ENCODE assay signal across 11 mouse cellular contexts in genomic region chr7:119476500-119477389, GRCm38 (mm10). TPM values are rescaled to one million over a fixed set of nuclear protein-coding genes. Genes with fewer than 3 reads are reported as not detected.
DNase-seq lines count a peak whose midpoint lies in the region; ATAC-seq lines count a peak whose summit lies in the region.
"Had no signal": no experiment of that assay in that cellular context is flagged by ENCODE, and none has a peak within 500 bp of the region (broad histone marks: within the 10 kb centered on the region; RNA-seq: fewer than 3 reads in every experiment).

No protein-coding gene starts in this region.

- DNase-seq in liver, embryonic 13.5 days: no peak
- DNase-seq in WW6 (ENCODE audit: low read depth, low spot score): peak; percentile 33
- peak; percentile 41 to 56 for DNase-seq in kidney, adult 8-10 months
- no peak for DNase-seq in frontal cortex, postnatal 25 days (ENCODE audit: low spot score in 2 of 2)
- DNase-seq in thymus, adult 18-20 months: no peak
- DNase-seq: forebrain, postnatal 0 days; right cerebral cortex, adult 18-20 months had no signal

- H3K36me3 ChIP-seq in liver, embryonic 13.5 days: no peaks in the 10 kb centered on the region
- H3K36me3 ChIP-seq in liver, embryonic 12.5 days: no peaks in the 10 kb centered on the region
- H3K36me3 ChIP-seq in megakaryocyte, embryonic 14.5 days (replicated peaks; ENCODE audit: low read length): no peaks in the 10 kb centered on the region
- H3K36me3 ChIP-seq: hindbrain, embryonic 15.5 days had no signal

- H3K27ac ChIP-seq in liver, embryonic 13.5 days: no peak overlapping the region
- no peak overlapping the region for H3K27ac ChIP-seq in liver, embryonic 12.5 days
- H3K27ac ChIP-seq: hindbrain, embryonic 15.5 days had no signal

- no peak overlapping the region for H3K9ac ChIP-seq in liver, embryonic 13.5 days
- H3K9ac ChIP-seq in liver, embryonic 12.5 days: no peak overlapping the region
- H3K9ac ChIP-seq: forebrain, postnatal 0 days; hindbrain, embryonic 15.5 days had no signal

- H3K9me3 ChIP-seq in liver, embryonic 13.5 days (replicated peaks): no peaks in the 10 kb centered on the region
- no peaks in the 10 kb centered on the region for H3K9me3 ChIP-seq in liver, embryonic 12.5 days (replicated peaks)
- H3K9me3 ChIP-seq in megakaryocyte, embryonic 14.5 days: peaks cover 13% of the 10 kb centered on the region
- H3K9me3 ChIP-seq: hindbrain, embryonic 15.5 days had no signal

- H3K4me3 ChIP-seq in liver, embryonic 13.5 days (replicated peaks): no peak overlapping the region
- H3K4me3 ChIP-seq in liver, embryonic 12.5 days: no peak overlapping the region
- H3K4me3 ChIP-seq in megakaryocyte, embryonic 14.5 days (replicated peaks): peak overlapping the region; percentile 57
- H3K4me3 ChIP-seq: hindbrain, embryonic 15.5 days had no signal

- H3K4me2 ChIP-seq in liver, embryonic 13.5 days: no peak overlapping the region
- H3K4me2 ChIP-seq in liver, embryonic 12.5 days: no peak overlapping the region
- H3K4me2 ChIP-seq: hindbrain, embryonic 15.5 days had no signal

- 0 out of 2 replicates have a peak, but pooled peaks have one; percentile 31 for ATAC-seq in liver, embryonic 13.5 days (ENCODE audit: low read depth)
- ATAC-seq in liver, embryonic 12.5 days: no peak
- ATAC-seq: forebrain, postnatal 0 days; lung, postnatal 0 days had no signal

- WGBS in liver, embryonic 13.5 days (ENCODE audit: insufficient replicate concordance): 62% methylated on average over 33 of the region's 33 CpGs
- 64% methylated on average over 33 of the region's 33 CpGs for WGBS in liver, embryonic 12.5 days (ENCODE audit: insufficient replicate concordance)

- no peaks in the 10 kb centered on the region for H3K4me1 ChIP-seq in liver, embryonic 13.5 days (replicated peaks)
- no peaks in the 10 kb centered on the region for H3K4me1 ChIP-seq in liver, embryonic 12.5 days
- H3K4me1 ChIP-seq in megakaryocyte, embryonic 14.5 days: no peaks in the 10 kb centered on the region
- H3K4me1 ChIP-seq: hindbrain, embryonic 15.5 days had no signal

- H3K27me3 ChIP-seq in liver, embryonic 13.5 days: no peaks in the 10 kb centered on the region
- no peaks in the 10 kb centered on the region for H3K27me3 ChIP-seq in liver, embryonic 12.5 days (replicated peaks)
- no peaks in the 10 kb centered on the region for H3K27me3 ChIP-seq in megakaryocyte, embryonic 14.5 days (replicated peaks)
- H3K27me3 ChIP-seq: hindbrain, embryonic 15.5 days had no signal

RNA-seq across cellular contexts. Expression of gene Umod, which starts 2.3 kb away (rescaled TPM):
- not detected in 2 replicates for polyA plus RNA-seq in liver, embryonic 13.5 days (2015; fragmentation: Nextera tagmentation; extraction: Ambion mirVana)
- not detected in 2 replicates for polyA plus RNA-seq in liver, embryonic 12.5 days (2016; fragmentation: Nextera tagmentation; extraction: Ambion mirVana)
- polyA plus RNA-seq in megakaryocyte, embryonic 14.5 days (2012; ENCODE audit: insufficient read depth, low replicate concordance): not detected in 2 replicates
- polyA plus RNA-seq: forebrain, postnatal 0 days; hindbrain, embryonic 15.5 days; lung, postnatal 0 days had no signal

RNA-seq across cellular contexts. Expression of gene Gp2, which starts 17.7 kb away (rescaled TPM):
- not detected in 2 replicates for polyA plus RNA-seq in liver, embryonic 13.5 days (2015; fragmentation: Nextera tagmentation; extraction: Ambion mirVana)
- polyA plus RNA-seq in liver, embryonic 12.5 days (2016; fragmentation: Nextera tagmentation; extraction: Ambion mirVana): not detected in 2 replicates
- polyA plus RNA-seq in megakaryocyte, embryonic 14.5 days (2012; ENCODE audit: insufficient read depth, low replicate concordance): not detected in 2 replicates
- polyA plus RNA-seq: forebrain, postnatal 0 days; hindbrain, embryonic 15.5 days had no signal

RNA-seq across cellular contexts. Expression of gene Acsm5, which starts 42.5 kb away (rescaled TPM):
- 0.03 TPM in 1 of 2 replicates, not detected in the other for polyA plus RNA-seq in liver, embryonic 13.5 days (2015; fragmentation: Nextera tagmentation; extraction: Ambion mirVana)
- not detected in 2 replicates for polyA plus RNA-seq in liver, embryonic 12.5 days (2016; fragmentation: Nextera tagmentation; extraction: Ambion mirVana)
- polyA plus RNA-seq in megakaryocyte, embryonic 14.5 days (2012; ENCODE audit: insufficient read depth, low replicate concordance): not detected in 2 replicates
- polyA plus RNA-seq: forebrain, postnatal 0 days; hindbrain, embryonic 15.5 days had no signal

RNA-seq across cellular contexts. Expression of gene Pdilt, which starts 46.5 kb away (rescaled TPM):
- polyA plus RNA-seq in liver, embryonic 13.5 days (2015; fragmentation: Nextera tagmentation; extraction: Ambion mirVana): not detected in 2 replicates
- not detected in 2 replicates for polyA plus RNA-seq in liver, embryonic 12.5 days (2016; fragmentation: Nextera tagmentation; extraction: Ambion mirVana)
- polyA plus RNA-seq in megakaryocyte, embryonic 14.5 days (2012; ENCODE audit: insufficient read depth, low replicate concordance): not detected in 2 replicates
- polyA plus RNA-seq: lung, postnatal 0 days had no signal

Comparison
In these comparisons a context has a peak if more than half of its experiments do, and no peak if none do; other contexts are left out.
1. DNase-seq: peak in WW6 (single experiment) and kidney, adult 8-10 months (2 of 2); none in liver, embryonic 13.5 days (single experiment), frontal cortex, postnatal 25 days (0 of 2) and thymus, adult 18-20 months (0 of 2).